Mouse (Mus musculus): ENCODE measurements at regions not wholly inside any gene's neighbourhood (a gene's known extent, or its start where the extent isn't known, plus 50 kb on each side); places are given as distances from the start of the nearest gene placed in this dataset.

GRCm38 (mm10) chr7:71541467-71541866 is 190.2 kb upstream of the Gm10295 start:
- TF ChIP-seq CTCF (IDR thresholded peaks at IDR 0.05; ENCODE audit: low read depth) (no peak), EP300 (IDR thresholded peaks at IDR 0.05; ENCODE audit: low read depth) (no peak)
